Mouse (Mus musculus) neural tube, embryonic 15.5 days (tissue): Measurements from ENCODE around the gene Plcg1. TPM values are rescaled to one million over a fixed set of nuclear protein-coding genes. Genes with fewer than 3 reads are reported as not detected.

Experiments
- ATAC-seq: fragments of 200-750 bp; cut with Nextera tagmentation; 2 replicates; pipeline ENCODE4 v1.8.0; 2017; ENCODE audit warnings: mild to moderate bottlenecking, moderate TSS enrichment, moderate library complexity; ENCODE audit not compliant: low FRiP score
- H3K27ac ChIP-seq: fragments of 300-500 bp; sonication (generic); replicated peaks from 2 replicates; pipeline ENCODE4 v1.5.1; 2015; ENCODE audit warnings: mild to moderate bottlenecking, inconsistent platforms
- H3K27me3 ChIP-seq: fragments of 300-500 bp; sonication (generic); replicated peaks from 2 replicates; pipeline ENCODE4 v1.6.1; 2015; ENCODE audit warnings: inconsistent platforms
- H3K36me3 ChIP-seq: fragments of 300-500 bp; sonication (generic); 2 replicates; pipeline ENCODE4 v1.6.1; 2015; ENCODE audit warnings: inconsistent platforms
- H3K4me1 ChIP-seq: fragments of 300-500 bp; sonication (generic); 2 replicates; pipeline ENCODE4 v1.6.1; 2015; ENCODE audit warnings: inconsistent platforms
- H3K4me2 ChIP-seq: fragments of 300-500 bp; sonication (generic); 2 replicates; pipeline ENCODE4 v1.6.1; 2015; ENCODE audit warnings: inconsistent platforms, mild to moderate bottlenecking, moderate library complexity
- H3K4me3 ChIP-seq: fragments of 300-500 bp; sonication (generic); replicated peaks from 2 replicates; pipeline ENCODE4 v1.5.1; 2015; ENCODE audit warnings: mild to moderate bottlenecking, inconsistent platforms
- H3K9ac ChIP-seq: fragments of 300-500 bp; sonication (generic); replicated peaks from 2 replicates; pipeline ENCODE4 v1.6.1; 2015; ENCODE audit warnings: mild to moderate bottlenecking, inconsistent platforms
- H3K9me3 ChIP-seq: fragments of 300-500 bp; sonication (generic); replicated peaks from 2 replicates; pipeline ENCODE4 v1.6.1; 2016; ENCODE audit warnings: inconsistent platforms
- WGBS: fragments of 180-500 bp; shearing (Covaris S2); methylation state at CpG from one replicate; pipeline ENCODE4 v1.1.7; 2015; ENCODE audit warnings: mixed read lengths; 5-methylcytosine and 5-hydroxymethylcytosine counted together
- polyA plus RNA-seq: library from polyadenylated mRNA; unstranded; fragments of >200 nt; fragmentation: Nextera tagmentation; extraction: Ambion mirVana; gene quantifications from 2 replicates; pipeline ENCODE4 v1.2.1, GENCODE M21; 2015

The Plcg1 gene
- polyA plus RNA-seq, 1 experiment from 2014 or later: 49.5 TPM

GRCm38 (mm10) chr2:160806091-160806521, 75.0 kb downstream of the Plcg1 start:
- Histone ChIP-seq H3K4me3 (no peak overlapping the region), H3K36me3 (no peaks in the 10 kb centered on the region), H3K9me3 (no peaks in the 10 kb centered on the region), H3K27ac (0 out of 2 replicates have a peak overlapping the region, but pooled peaks have one; percentile 3), H3K4me1 (peaks cover 6% of the 10 kb centered on the region; the same call in 1 of the 2 replicates), H3K9ac (no peak overlapping the region), H3K4me2 (no peak overlapping the region), H3K27me3 (no peaks in the 10 kb centered on the region)
- peak; percentile 24; the same call in 1 of the 2 replicates for ATAC-seq
- WGBS: 16% methylated on average over 3 of the region's 3 CpGs

GRCm38 (mm10) chr2:160810376-160810775, 79.3 kb downstream of the Plcg1 start:
- ATAC-seq: no peak

GRCm38 (mm10) chr2:160810802-160811201, 79.7 kb downstream of the Plcg1 start:
- no peak overlapping the region for H3K9ac ChIP-seq
- H3K27ac ChIP-seq: no peak overlapping the region
- no peak for ATAC-seq
- H3K4me3 ChIP-seq: no peak overlapping the region
- H3K27me3 ChIP-seq: no peaks in the 10 kb centered on the region
- 0 out of 2 replicates have a peak, but pooled peaks cover 4% of the 10 kb centered on the region for H3K36me3 ChIP-seq
- WGBS: 80% methylated on average over 1 of the region's 1 CpGs
- H3K4me1 ChIP-seq: no peaks in the 10 kb centered on the region
- H3K4me2 ChIP-seq: no peak overlapping the region
- no peaks in the 10 kb centered on the region for H3K9me3 ChIP-seq

More at GRCm38 (mm10) chr2:160810376-160810775, 79.3 kb downstream of the Plcg1 start:
- Histone ChIP-seq H3K9me3 (no peaks in the 10 kb centered on the region), H3K36me3 (0 out of 2 replicates have a peak, but pooled peaks cover 1% of the 10 kb centered on the region), H3K9ac (no peak overlapping the region), H3K27me3 (no peaks in the 10 kb centered on the region), H3K4me2 (no peak overlapping the region), H3K27ac (no peak overlapping the region), H3K4me3 (no peak overlapping the region), H3K4me1 (no peaks in the 10 kb centered on the region)

Other genes starting within 250 kb of the Plcg1 start
- gene Top1, start 85.4 kb upstream of the Plcg1 start, polyA plus RNA-seq: 65.2 and 68.5 TPM in 2 replicates
- gene Zhx3, start 141.7 kb downstream of the Plcg1 start, polyA plus RNA-seq: 17.6 and 17.9 TPM in 2 replicates
- gene Lpin3, start 149.4 kb downstream of the Plcg1 start, polyA plus RNA-seq: 0.72 and 1.6 TPM in 2 replicates
- gene Emilin3, start 181.0 kb downstream of the Plcg1 start, polyA plus RNA-seq: 1.3 and 6.5 TPM in 2 replicates